Mouse (Mus musculus): ENCODE measurements around the gene Mst1r. TPM values are rescaled to one million over a fixed set of nuclear protein-coding genes. Genes with fewer than 3 reads are reported as not detected.
A peak's percentile ranks its signal among the peaks of the same experiment; 100 is the strongest.

The Mst1r gene
- total RNA-seq, 2 experiments from 2014 or later = 0.69 to 1.3 TPM

DNA sequence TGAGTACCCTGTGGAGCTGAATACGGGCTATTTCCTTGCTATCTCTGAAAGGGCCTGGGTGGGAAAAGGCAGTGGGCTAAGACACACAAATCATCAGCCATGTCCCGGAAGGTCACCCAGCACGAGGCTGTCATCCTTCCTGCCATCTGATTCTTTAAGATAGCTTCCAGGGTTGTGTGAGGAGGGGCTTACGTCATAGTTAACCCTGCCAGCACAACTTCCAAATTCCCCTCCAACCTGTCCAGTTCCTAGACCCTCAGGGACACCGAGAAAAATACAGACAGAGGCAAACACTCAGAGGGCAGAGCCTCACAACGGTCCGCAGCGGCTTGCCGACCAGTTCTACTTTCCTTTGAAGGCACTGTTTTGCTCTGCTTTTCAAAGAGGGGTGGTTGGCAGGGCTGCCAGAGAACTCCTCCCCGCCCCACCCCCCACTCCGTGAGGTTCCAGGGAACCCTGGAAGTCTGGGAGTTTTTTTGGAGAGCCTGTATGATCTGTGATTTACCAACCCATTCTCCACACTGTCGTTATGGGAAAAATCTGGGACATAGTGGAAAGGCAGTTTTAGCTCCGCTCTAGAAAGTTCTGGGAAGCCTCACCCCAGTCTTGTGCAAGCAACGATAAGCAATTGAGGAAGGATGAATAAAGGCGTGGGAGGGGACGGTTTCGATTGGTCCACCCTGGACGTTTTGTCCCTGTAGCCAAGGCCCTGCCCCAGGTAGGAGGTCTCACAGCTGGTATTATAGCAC is 1.9 kb downstream of the Mst1r start:
- intact Hi-C loops (cut with DNase I) = no loop called here

DNA sequence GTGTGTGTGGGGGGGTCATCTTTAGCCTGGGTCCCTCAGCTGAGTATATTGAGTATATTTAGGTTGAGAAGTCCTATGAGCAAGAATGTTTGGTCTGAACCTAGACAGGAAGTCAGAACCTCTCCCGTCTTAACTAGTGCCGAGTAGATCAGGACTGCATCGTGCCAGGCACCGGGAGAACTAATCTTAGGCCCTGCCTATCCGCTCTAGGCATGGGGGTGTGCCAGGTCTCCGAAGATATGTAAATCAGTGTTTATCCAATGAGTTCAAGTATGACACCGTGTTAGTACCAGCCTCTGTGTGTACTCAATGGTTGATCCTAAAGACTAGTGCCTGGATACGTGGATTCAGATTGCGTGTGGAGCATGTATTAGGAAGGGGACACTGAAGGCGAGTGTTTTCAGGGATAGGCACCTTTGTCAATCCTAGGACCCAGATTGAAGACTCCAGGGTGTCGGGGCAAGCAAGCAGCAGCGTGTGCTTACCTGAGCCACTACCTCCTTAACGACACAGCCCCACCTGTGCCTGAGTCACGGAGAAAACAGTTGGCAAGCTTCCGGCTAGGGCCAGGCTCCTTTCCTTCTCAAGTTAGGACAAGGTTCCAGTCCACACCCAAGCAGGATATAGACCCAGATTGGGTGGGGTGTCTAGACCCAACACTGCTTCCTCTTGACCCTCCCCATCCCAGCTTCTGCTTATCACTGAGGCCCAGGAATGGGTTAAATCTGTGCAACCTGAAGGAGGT is 3.5 kb downstream of the Mst1r start:
- DNase-seq (ENCODE audit: low spot score in 2 of 2) = no peak
- intact Hi-C loops (cut with DNase I) = no loop called here

More for the DNA sequence above, 1.9 kb downstream of the Mst1r start:
- DNase-seq (ENCODE audit: low spot score in 2 of 2) = no peak

DNA sequence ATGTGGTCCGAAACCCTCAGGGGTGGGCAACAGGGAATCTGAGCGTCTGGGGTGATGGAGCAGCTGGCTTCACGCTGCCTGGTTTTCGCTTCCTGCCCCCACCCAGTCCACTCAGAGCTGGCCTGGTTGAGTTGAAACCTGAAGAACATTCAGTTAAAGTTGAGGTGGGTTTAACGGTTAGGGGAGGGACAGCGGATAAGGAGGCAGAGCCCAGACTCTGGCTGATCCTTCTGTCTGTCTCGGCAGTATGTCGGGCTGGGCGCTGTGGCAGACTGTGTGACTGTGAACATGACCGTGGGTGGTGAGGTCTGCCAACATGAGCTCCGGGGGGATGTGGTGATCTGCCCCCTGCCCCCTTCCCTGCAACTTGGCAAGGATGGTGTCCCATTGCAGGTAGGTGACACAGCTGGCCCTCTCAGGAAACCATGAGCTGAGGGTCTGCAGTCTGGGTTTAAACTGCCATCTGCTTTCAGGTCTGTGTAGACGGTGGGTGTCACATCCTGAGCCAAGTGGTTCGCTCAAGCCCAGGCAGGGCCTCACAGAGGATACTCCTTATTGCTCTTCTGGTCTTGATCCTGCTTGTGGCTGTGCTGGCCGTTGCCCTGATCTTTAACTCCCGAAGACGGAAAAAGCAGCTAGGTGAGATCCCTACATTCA is 8.2 kb downstream of the Mst1r start:
- DNase-seq (ENCODE audit: low spot score in 2 of 2) = no peak
- intact Hi-C loops (cut with DNase I) = no loop called here

DNA sequence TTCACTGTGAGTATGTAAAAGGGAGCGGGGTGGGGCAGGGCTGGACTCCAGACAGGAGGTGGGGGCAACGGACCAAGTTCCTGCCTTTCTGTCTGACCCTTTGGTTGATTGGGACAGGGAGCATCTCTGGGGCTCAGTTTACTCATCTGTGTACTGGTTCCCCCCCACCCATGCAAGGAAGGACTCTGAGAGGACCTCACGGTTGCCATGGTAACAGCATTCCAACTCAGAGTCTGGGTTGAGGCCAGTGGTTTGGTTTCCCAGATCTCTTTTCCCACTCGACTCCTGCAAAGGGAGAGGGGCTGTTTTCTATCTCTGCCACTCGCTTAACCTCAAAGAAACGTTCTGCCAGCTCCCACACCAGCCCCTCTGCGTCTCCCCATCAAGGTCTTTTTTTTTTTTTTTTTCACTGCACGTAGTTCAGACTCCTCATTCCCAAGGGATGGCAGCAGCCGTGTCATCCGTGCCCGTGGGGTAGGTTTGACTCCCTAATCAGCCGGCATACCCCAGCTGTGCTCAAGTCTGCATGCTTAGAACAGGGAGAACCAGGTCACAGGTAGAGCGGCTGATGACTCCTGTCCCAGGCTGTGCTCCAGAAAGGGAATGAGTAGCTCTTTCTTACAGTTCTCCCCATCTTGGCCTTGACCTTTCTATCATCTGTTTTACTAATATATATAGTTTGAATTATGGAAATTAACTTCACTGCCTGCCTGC is 11.4 kb downstream of the Mst1r start:
- DNase-seq (ENCODE audit: low spot score in 2 of 2) = peak; percentile 54 to 72
- intact Hi-C loops (cut with DNase I) = no loop called here

DNA sequence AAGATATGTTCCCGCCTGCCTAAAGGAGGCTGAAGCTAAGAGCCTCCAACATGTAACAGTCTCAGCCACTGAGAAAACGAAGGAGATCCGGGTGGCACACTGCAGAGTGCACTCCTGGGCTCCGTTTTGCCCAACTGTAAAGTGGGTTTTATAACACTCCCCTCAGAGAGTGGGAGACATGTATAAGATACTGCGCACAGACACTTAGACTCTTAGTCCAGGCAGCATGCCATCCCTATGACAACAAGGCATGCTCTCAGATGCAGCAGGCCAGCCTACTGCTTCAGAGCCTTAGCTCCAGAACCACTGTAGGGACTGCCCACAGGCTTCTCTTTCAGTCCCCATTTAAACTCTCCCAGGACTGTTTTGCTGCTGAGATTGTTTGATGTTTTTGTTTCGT is 12.2 kb downstream of the Mst1r start:
- peak in 1 of 2 experiments; percentile 69 for DNase-seq (ENCODE audit: low spot score in 2 of 2)
- intact Hi-C loops (cut with DNase I) = no loop called here

DNA sequence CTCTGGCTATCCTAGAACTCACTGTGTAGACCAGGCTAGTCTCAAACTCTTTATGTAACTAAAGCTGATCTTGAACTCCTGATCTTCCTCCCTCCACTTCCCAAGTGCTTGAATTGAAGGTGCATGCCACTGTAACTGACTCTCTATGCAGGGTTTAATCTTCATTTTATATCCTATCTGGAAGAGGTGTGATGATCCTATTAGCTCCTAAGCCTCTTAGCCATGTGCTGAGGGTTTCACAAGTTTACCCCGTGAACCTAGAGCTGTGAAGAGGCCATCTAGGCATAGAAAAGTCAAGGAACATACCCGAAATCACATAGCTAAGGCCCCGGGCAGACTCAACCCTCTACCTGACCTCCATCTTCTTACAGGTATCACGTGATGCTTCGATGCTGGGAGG is 12.8 kb downstream of the Mst1r start:
- DNase-seq (ENCODE audit: low spot score in 2 of 2) = no peak
- intact Hi-C loops (cut with DNase I) = no loop called here

DNA sequence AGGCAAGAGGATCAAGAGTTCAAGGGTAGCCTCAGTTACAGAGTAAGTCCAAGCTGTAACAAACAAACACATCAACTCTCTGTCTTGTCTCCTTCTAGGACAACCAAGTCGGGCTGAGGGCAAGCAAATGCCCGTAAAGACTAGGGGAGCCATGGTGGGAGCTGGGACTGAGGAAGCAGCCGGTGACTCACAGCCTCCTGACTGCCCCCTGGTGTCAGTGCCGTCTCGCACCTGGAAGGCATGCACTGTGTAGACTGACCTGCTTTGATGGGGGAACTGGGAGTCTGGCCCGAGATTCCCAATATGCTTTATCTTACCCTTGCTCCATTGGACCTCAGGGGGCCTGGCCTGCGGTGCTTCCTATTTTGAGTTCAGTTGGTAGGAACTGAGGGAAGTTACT is 16.3 kb downstream of the Mst1r start:
- DNase-seq (ENCODE audit: low spot score in 2 of 2) = no peak
- intact Hi-C loops (cut with DNase I) = no loop called here

DNA sequence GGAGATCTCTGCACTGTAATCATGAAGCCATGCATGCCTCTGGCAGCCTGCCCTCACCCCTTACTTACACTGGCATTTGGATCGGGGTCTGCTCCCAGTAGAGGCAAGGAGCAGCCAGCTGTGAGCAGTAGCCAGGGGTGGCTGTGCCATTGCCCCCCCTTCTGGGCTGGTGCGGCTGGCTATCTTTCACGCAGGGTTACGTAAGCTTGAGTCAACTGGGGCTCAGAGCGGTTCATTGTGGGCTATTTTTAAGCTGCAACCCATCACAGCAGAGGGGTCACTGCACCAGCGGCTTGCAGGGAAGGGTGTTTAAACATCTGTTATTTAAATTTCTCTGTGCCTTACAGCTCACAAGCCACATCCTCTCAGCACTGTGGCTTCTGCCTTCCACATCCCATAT is 17.3 kb downstream of the Mst1r start:
- DNase-seq (ENCODE audit: low spot score in 2 of 2) = no peak
- intact Hi-C loops (cut with DNase I) = no loop called here

DNA sequence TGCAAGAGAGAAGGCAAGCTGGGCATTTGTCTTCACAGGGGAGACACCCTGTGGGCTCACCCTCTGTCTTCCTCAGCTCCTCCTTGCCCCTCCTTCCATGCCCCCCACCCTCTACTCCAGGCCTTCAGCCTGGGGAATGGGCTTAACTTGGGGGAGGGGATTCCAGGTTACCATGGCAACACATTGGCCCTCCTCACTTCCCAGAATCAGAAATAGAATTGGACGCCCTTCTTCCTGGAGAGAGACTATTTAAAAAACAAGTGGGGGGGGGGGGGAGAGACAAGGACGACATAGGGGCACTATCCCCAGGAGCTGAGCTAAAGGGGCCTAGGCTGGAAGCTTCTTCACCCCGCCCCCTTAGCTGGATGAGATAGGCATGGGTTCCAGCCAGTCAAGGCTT is 18.6 kb downstream of the Mst1r start:
- intact Hi-C loops (cut with DNase I) = no loop called here
- DNase-seq (ENCODE audit: low spot score in 2 of 2) = no peak

DNA sequence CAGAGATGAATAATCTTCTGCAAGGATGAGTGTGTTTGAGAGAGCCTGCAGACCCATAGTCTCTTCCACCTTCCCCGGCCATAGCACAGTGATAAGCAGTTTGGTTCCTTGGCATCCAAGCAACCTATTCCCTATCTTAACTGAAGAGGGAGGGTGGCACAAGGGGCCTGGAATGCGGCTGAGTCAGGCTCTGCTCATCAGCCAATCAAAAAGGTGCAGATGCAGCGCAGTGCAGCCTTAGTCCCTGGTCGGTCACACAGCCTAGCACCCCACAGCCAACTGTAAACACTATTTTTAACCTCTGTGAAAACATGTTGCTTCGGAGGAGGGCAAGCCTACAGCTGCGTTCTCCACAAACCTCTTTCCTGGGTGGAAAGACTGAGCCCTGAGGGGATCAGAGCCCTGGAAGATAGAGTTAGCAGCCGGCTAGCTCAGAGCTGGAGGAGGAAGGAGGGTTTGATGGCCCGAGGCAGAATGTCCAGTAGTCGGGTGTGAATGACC is 20.3 kb downstream of the Mst1r start:
- peak in 1 of 2 experiments; percentile 43 for DNase-seq (ENCODE audit: low spot score in 2 of 2)
- intact Hi-C loops (cut with DNase I) = no loop called here

DNA sequence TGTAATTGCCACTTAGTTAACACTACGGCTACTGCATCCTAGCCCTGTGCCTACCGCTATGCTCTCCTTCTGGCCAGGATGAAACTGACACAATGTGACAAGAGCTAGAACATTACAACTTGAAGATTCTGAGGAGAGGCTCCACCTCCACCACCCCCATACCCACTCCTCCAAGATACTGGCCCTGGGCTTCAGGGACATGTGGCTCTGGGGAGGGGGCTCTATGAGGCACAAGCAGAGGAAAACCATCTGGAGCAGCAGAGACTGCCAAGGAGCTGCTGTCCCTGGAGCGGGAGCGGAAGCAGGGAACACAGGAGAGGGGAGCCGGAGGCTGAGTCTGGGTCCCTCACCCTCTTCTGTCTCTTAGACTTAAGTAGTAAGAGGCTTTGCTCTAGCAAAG is 21.1 kb downstream of the Mst1r start:
- intact Hi-C loops (cut with DNase I) = no loop called here
- peak in 1 of 2 experiments; percentile 40 for DNase-seq (ENCODE audit: low spot score in 2 of 2)

DNA sequence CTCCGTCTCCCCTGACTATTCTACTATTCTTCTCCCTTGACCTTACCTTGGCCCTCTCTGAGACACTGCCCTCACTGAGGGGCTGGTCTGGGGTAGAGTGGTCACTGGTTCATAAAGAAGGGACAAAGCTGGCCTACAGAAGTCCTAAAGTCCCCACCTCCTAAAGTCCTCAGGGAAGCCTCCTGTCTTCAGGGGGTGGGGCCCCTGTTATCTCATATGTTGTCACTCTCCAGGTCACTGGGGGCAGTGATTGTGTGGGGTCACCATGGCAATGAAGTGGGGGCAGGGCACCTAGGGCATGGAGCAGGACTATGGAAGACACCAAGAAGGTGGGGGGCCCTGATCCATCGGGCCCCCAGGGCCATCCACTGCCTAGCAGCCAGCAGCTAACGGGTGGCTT is 21.5 kb downstream of the Mst1r start, which contains the start of gene Actl11:
Gene Actl11, plus strand, starts transcription at position 301 of the 400 bp plus-strand sequence.
- no peak for DNase-seq (ENCODE audit: low spot score in 2 of 2)
- intact Hi-C loops (cut with DNase I) = no loop called here

DNA sequence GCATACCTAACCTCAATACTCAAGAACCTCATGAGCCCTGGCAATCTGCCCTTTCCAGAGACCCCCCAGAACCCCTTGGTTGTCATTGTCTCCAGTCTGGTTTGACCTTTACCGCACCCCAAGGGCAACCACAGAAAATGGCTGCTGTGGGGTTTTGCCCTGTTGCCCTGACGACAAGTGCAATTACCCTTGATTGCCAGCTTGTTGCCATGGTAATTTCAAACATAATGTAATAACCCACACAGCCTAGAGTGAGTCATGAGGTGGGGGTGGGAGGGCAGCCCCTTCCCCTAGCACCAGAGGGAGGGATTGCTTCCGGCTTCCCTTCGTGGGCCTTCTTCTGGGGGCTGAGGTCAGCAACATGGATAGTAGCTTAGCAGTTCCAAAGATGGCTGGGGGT is 25.5 kb downstream of the Mst1r start:
- no peak for DNase-seq (ENCODE audit: low spot score in 2 of 2)
- intact Hi-C loops (cut with DNase I) = no loop called here

DNA sequence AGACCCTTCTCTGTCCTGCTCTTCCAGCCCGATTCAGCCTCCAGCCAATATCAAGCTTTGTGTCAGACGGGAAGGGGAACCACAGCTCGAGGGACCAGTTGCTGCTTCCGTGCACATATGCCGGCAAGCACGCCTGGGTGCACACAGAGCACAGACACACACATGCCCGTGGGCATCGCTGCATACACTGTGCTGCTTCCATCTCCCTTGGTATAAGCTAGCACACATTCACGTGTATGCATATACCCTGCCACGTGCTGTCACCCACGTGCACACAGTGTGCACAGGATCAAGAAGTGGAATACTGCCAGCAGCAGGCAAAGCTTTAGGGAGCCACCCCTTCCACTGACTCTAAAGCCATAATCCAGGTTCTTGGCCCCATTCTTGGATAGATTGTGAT is 27.5 kb downstream of the Mst1r start:
- peak; percentile 61 to 71 for DNase-seq (ENCODE audit: low spot score in 2 of 2)
- intact Hi-C loops (cut with DNase I) = no loop called here

DNA sequence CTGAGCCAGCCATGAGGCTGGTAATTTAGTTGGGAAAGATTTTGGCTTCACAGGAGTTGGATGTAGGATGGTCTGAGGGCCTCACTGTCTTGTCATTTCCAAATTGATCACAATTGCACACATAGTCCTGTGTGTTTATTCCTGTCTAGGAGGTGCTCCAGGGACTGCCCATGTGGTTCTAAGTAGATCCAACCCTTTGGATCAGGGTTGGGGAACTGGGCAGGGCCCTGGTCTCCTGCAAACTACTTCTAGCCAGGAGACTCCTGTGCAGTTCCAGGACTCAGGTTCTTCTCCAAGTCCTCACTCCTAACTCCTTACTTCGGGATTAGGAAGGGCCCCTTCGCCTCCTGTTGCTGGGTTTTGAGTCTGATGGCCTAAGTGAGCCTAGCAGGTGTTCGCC is 28.7 kb downstream of the Mst1r start, which contains the start of gene Camkv:
Gene Camkv, plus strand, starts transcription at position 301 of the 400 bp plus-strand sequence.
- no peak for DNase-seq (ENCODE audit: low spot score in 2 of 2)
- intact Hi-C loops (cut with DNase I) = no loop called here

DNA sequence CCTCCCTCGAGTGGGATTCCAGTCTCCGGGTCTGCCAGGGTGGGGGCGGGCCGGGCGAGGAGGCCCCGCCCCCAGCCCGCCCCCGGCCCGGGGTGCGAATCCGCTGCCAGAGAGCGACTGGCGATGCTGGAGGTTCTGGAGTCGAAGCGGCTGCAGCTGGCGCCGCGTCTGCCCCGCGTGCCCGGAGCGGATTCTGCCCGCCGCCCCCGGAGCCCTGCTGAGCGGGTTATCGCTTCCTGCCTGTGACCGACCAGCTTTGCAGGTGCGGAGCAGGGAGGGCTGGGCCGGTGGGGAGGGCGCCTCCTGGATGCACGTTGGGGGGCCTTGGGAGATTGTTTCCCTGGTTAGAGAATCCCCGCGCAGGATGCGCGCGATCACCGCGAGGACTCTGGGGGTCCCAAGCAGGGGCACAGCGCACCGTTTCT is 29.1 kb downstream of the Mst1r start:
- intact Hi-C loops (cut with DNase I) = loop anchor here (1.0 kb wide), 1 partner anchor 25 kb away; no protein-coding TSS in a partner anchor
- peak; percentile 69 to 74 for DNase-seq (ENCODE audit: low spot score in 2 of 2)

DNA sequence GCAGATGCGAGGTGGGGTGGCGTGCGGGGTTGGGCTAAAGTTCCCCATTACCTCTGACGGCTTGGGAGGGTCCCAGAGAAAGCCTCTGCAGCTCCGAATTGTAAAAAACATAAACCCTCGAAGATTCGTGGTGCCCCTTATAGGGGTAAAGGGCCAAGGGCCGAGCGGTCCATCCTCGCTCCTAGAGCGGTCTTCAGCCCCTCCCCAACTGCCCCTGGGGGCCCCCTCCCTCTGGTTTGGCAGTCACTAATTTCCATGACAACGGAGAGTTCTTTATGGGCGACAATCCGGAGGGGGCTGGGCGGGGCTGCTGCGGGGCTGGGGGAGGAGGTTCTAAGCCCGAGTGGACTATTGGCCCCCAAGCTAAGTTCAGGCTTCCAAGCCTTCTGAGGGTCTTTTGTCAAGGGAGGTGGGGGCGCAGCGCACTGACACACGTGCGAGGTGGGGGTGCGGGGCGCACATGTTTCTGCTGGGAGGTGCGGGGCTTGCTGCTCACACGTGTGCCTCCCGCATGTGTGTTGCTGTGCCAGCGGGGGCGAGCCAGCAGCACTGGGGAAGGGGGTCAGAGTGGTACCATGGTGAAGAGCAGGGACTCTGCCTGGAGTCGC is 29.6 kb downstream of the Mst1r start:
- intact Hi-C loops (cut with DNase I) = loop anchor here (1.0 kb wide), 1 partner anchor 25 kb away; no protein-coding TSS in a partner anchor
- peak; percentile 66 to 70 for DNase-seq (ENCODE audit: low spot score in 2 of 2)

DNA sequence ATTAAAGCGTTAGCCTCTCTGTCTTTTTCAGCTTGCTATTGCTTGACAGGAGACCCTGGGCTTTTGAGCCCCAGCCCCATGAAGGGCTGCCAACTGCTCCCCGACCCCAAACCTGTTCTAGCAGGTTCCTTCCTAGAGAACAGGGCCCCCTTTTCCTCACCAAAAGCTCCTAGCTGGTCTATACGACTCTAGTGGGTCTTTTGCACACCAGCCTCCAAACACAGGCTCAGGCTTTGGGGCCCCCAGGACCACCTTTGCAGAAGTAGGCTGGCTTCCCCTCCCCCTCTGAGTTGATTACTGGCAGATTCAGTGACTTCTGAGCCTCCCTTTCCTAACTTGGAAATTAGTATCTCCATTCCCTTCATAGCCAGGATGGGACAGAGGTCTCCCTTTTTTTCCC is 30.2 kb downstream of the Mst1r start:
- intact Hi-C loops (cut with DNase I) = loop anchor here (1.0 kb wide), 1 partner anchor 24 kb away; no protein-coding TSS in a partner anchor
- no peak for DNase-seq (ENCODE audit: low spot score in 2 of 2)

Data from left cerebral cortex, postnatal 25 days (tissue).